Mouse (Mus musculus) kidney, postnatal 0 days (tissue): Measurements from ENCODE around the gene Tsc22d4. TPM values are rescaled to one million over a fixed set of nuclear protein-coding genes. Genes with fewer than 3 reads are reported as not detected.

Experiments used
- ATAC-seq: fragments of 200-750 bp; cut with Nextera tagmentation; replicated peaks from 2 replicates; pipeline ENCODE4 v1.8.0; 2017; ENCODE audit warnings: low read depth, moderate number of reproducible peaks, moderate TSS enrichment, moderate library complexity; ENCODE audit not compliant: low FRiP score
- DNase-seq: peaks from one replicate; pipeline ENCODE4 v3.0.0-alpha.2; 2016; ENCODE audit warnings: low spot score
- H3K27ac ChIP-seq: fragments of 300-500 bp; sonication (generic); 2 replicates; pipeline ENCODE4 v1.5.1; 2014; ENCODE audit warnings: mild to moderate bottlenecking
- H3K27me3 ChIP-seq: fragments of 300-500 bp; sonication (generic); 2 replicates; pipeline ENCODE4 v1.6.1; 2014; ENCODE audit warnings: low read length, mixed read lengths; ENCODE audit not compliant: insufficient read depth
- H3K36me3 ChIP-seq: fragments of 300-500 bp; sonication (generic); 2 replicates; pipeline ENCODE4 v1.6.1; 2014; ENCODE audit warnings: low read length, mixed read lengths; ENCODE audit not compliant: insufficient read depth
- H3K4me1 ChIP-seq: fragments of 300-500 bp; sonication (generic); replicated peaks from 2 replicates; pipeline ENCODE4 v1.6.1; 2014; ENCODE audit warnings: antibody characterized with exemption, low read length, mixed read lengths; ENCODE audit not compliant: insufficient read depth
- H3K4me2 ChIP-seq: fragments of 300-500 bp; sonication (generic); 2 replicates; pipeline ENCODE4 v1.6.1; 2014; ENCODE audit warnings: mild to moderate bottlenecking, low read length, moderate library complexity, mixed read lengths
- H3K4me3 ChIP-seq: fragments of 300-500 bp; sonication (generic); replicated peaks from 2 replicates; pipeline ENCODE4 v1.5.1; 2014; ENCODE audit warnings: low read depth, low read length
- H3K9ac ChIP-seq: fragments of 300-500 bp; sonication (generic); 2 replicates; pipeline ENCODE4 v1.6.1; 2014; ENCODE audit warnings: low read depth, low read length
- H3K9me3 ChIP-seq: fragments of 300-500 bp; sonication (generic); replicated peaks from 2 replicates; pipeline ENCODE4 v1.6.1; 2016; ENCODE audit warnings: low read length, inconsistent platforms, mixed read lengths
- CTCF ChIP-seq: IDR thresholded peaks from 2 replicates; pipeline ENCODE4 v1.5.1; 2016; ENCODE audit warnings: antibody characterized with exemption, low read depth, mild to moderate bottlenecking, moderate library complexity
- WGBS: fragments of 180-500 bp; shearing (Covaris S2); extraction: QIAGEN DNeasy Blood & Tissue Kit; methylation state at CpG from one replicate; pipeline ENCODE4 v1.1.7; 2014; 5-methylcytosine and 5-hydroxymethylcytosine counted together
- polyA plus RNA-seq: library from polyadenylated mRNA; unstranded; fragments of >200 nt; fragmentation: Nextera tagmentation; extraction: Ambion mirVana; gene quantifications from 2 replicates; pipeline ENCODE4 v1.2.1, GENCODE M21; 2015

The Tsc22d4 gene
- polyA plus RNA-seq, 1 experiment from 2014 or later: 110 TPM

GRCm38 (mm10) chr5:137781661-137782060 lies 36.1 kb downstream of the Tsc22d4 start:
- no peaks in the 10 kb centered on the region for H3K9me3 ChIP-seq
- no peak overlapping the region for H3K27ac ChIP-seq
- ATAC-seq (no peak), DNase-seq (no peak)
- peaks cover 33% of the 10 kb centered on the region for H3K4me1 ChIP-seq
- 82% methylated on average over 7 of the region's 7 CpGs for WGBS
- H3K4me3 ChIP-seq: no peak overlapping the region
- H3K4me2 ChIP-seq: no peak overlapping the region
- H3K9ac ChIP-seq: no peak overlapping the region
- no peaks in the 10 kb centered on the region for H3K27me3 ChIP-seq
- H3K36me3 ChIP-seq: peaks cover 25% of the 10 kb centered on the region
- no peak for TF ChIP-seq CTCF

- no peak overlapping the region for H3K27ac ChIP-seq
Measured at GRCm38 (mm10) chr5:137782776-137783522, 37.4 kb downstream of the Tsc22d4 start.

GRCm38 (mm10) chr5:137783901-137784540 lies 38.5 kb downstream of the Tsc22d4 start:
- H3K27ac ChIP-seq: 0 out of 2 replicates have a peak overlapping the region, but pooled peaks have one; percentile 31

More at GRCm38 (mm10) chr5:137782776-137783522, 37.4 kb downstream of the Tsc22d4 start:
- TF ChIP-seq CTCF: no peak
- Histone ChIP-seq H3K4me2 (peak overlapping the region; percentile 92), H3K36me3 (peaks cover 25% of the 10 kb centered on the region), H3K4me1 (peaks cover 33% of the 10 kb centered on the region), H3K9ac (peak overlapping the region; percentile 96), H3K4me3 (0 out of 2 replicates have a peak overlapping the region, but pooled peaks have one; percentile 86), H3K27me3 (no peaks in the 10 kb centered on the region), H3K9me3 (no peaks in the 10 kb centered on the region)
- ATAC-seq (no peak), DNase-seq (no peak)
- 72% methylated on average over 13 of the region's 13 CpGs for WGBS

GRCm38 (mm10) chr5:137784546-137784945 lies 39.0 kb downstream of the Tsc22d4 start:
- no peaks in the 10 kb centered on the region for H3K9me3 ChIP-seq
- H3K36me3 ChIP-seq: peaks cover 25% of the 10 kb centered on the region
- TF ChIP-seq CTCF: no peak
- peak overlapping the region; percentile 92 for H3K4me2 ChIP-seq
- H3K4me1 ChIP-seq: peaks cover 32% of the 10 kb centered on the region
- no peak overlapping the region for H3K27ac ChIP-seq
- peak overlapping the region; percentile 86 for H3K4me3 ChIP-seq
- peak overlapping the region; percentile 96 for H3K9ac ChIP-seq
- DNase-seq (no peak), ATAC-seq (no peak)
- H3K27me3 ChIP-seq: no peaks in the 10 kb centered on the region
- 64% methylated on average over 14 of the region's 14 CpGs for WGBS

More at GRCm38 (mm10) chr5:137783901-137784540, 38.5 kb downstream of the Tsc22d4 start:
- H3K4me1 ChIP-seq: peaks cover 33% of the 10 kb centered on the region
- H3K27me3 ChIP-seq: no peaks in the 10 kb centered on the region
- WGBS: 55% methylated on average over 9 of the region's 9 CpGs
- ATAC-seq: no peak
- H3K9me3 ChIP-seq: no peaks in the 10 kb centered on the region
- peak overlapping the region; percentile 86 for H3K4me3 ChIP-seq
- no peak for TF ChIP-seq CTCF
- DNase-seq: no peak
- peak overlapping the region; percentile 96 for H3K9ac ChIP-seq
- peaks cover 25% of the 10 kb centered on the region for H3K36me3 ChIP-seq
- peak overlapping the region; percentile 92 for H3K4me2 ChIP-seq

GRCm38 (mm10) chr5:137785164-137786031 lies 39.9 kb downstream of the Tsc22d4 start:
- Histone ChIP-seq H3K27me3 (no peaks in the 10 kb centered on the region), H3K27ac (peak overlapping the region; percentile 96), H3K4me1 (peaks cover 27% of the 10 kb centered on the region), H3K9me3 (no peaks in the 10 kb centered on the region), H3K4me3 (peak overlapping the region; percentile 86), H3K4me2 (peak overlapping the region; percentile 92), H3K36me3 (peaks cover 25% of the 10 kb centered on the region), H3K9ac (peak overlapping the region; percentile 96)
- WGBS: 1% methylated on average over 62 of the region's 62 CpGs
- DNase-seq: peak; percentile 55
- TF ChIP-seq CTCF: no peak
- ATAC-seq: peak; percentile 1; the same call in 1 of the 2 replicates
